Mouse (Mus musculus): ENCODE data around the gene Ift20. TPM values are rescaled to one million over a fixed set of nuclear protein-coding genes. Genes with fewer than 3 reads are reported as not detected.
"Not testable (repeated sequence)": the region's sequence is repeated elsewhere in the genome, so short reads cannot be mapped to it uniquely, and the experiment has no call there.

Gene Ift20
- total RNA-seq, 2 experiments from 2014 or later: 56.3 to 58.9 TPM

DNA sequence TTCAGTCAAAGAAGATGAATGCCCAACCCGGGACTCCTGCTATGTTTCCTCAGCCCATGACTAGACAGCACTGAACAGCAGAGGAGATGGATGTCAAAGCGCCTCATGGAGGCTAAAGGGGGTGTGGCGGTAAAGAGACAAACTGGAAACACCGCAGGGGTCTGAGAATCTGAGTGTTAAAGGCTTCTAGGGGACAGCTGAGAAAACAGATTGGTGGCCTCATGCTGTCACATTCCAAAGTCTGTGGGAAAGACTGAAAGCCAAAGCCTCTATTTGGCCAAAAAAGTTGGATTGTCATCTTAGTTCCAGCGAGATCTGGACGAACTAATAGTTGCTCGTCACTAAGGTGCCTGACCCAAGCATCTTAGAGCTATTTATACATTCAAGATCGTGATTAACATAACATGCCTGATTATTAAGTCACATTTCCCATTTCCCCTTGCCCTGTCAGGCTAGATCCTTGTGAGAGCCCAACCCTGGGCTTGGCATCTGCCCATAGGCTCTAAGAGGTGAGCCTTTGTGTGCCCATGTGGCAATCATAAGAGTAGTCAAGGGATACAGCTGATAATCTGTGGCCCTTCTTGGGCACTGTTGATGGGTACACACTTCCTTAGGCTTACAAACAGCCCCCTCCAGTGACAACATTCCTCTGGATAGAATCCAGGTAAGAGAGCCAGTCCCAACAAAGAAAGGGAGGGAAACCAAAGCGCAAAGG, 12.8 kb upstream of the Ift20 start:
- no peak for DNase-seq

DNA sequence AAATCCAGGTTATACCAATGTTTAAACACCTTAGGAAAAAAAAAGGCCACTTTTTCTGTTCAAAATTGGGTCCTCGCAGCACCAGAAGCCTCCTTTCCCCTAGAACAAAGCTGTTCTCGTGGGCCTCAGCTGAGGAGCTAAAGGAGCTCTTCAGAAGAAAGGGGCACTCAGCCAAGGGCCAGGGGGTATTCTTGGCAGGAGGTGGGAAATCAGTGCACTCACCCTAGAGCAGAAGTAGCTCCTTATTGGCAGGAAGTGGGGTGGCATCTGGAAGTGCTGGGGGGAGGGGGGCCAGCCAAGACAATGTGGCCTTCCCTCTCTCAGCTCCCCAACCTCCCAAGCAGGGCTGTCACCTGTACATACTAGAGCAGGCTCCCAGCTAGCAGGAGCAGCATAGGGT, 11.3 kb upstream of the Ift20 start:
- no peak for DNase-seq

DNA sequence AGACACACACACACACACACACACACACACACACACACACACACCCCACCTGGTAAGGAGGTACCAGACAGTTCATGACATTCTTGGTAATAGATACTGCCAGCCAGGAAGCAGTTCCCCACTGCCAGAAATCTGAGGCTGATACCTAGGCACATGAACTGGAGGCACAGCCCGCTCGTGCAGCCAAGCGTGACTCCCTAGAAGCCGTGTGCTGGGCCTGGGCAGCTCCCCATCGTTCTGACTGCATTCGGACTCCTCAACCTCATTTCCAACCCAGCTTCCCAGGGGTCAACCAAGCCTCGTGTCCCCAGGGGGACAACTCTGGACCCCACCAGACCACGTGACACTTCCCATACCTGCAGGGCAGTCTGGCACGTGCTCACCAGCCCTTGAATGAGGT, 7.4 kb upstream of the Ift20 start:
- DNase-seq: no peak

DNA sequence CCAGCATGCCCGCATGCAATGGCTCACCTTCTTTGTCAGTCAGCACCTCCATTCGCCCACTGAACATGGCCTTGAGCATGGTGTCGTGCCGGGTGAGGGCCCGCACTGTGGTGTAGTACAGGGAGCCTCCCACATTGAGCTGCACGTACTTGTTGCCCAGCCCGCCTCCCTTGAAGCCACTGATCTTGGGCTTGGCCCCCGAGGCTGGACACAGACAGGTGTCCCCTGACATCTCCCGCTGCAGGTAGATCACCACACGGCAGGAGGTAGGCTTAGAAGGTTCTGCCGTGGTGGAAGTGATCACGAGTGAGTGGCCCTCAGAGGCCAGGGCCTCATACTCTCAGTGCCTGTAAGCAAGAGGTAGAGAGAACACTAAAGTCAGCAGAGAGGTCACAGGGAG, 6.2 kb upstream of the Ift20 start:
- no peak for DNase-seq

DNA sequence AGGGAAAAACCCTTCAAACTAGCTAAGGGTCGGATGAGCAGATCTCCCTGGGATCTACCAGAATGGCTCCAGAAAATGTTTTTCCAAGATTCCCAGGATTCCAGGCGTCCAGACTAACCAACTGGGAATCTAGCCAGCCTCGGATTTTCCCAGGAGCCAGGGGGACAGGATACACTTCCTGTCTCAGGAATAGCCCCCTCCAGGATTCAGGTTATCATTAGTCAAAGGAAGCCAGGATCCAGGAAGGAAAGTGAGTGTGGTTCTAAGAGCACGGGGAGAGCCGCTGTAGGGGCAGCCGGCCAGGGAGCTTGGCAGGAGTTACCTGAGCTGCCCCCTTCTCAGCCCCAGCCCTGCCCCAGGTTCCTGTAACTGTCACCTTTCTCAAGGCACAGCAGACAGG, 5.1 kb upstream of the Ift20 start:
- peak; percentile 73 for DNase-seq

DNA sequence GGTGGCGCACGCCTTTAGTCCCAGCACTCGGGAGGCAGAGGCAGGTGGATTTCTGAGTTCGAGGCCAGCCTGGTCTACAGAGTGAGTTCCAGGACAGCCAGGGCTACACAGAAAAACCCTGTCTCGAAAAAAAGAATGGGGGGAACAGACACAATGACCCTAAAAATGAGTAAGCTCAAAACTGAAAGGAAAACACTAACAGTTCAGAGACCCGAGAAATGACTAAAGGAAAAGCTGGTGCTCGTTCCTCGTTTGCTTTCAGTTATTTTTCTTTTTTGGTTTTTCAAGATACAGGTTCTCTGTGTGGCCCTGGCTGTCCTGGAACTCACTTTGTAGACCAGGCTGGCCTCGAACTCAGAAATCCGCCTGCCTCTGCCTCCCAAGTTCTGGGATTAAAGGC, 4.6 kb upstream of the Ift20 start:
- not testable (repeated sequence) for DNase-seq

DNA sequence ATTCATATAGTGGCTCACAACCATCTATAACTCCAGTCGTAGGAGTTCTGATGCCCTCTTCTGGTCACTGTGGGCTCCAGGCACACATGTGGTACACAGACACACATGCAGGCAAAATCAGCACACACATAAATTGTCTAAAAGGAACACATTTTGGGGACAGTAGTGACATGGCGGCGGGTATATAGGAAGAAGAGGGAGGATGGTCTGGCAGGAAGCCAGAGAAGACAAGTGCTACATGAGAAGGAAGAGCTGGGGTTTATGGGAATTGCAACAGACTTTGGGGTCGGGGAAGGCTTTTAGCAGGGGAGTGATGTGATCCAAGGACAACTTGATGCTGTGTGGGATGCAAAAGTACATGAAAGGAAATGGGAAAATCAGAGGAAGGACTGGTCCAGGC, 1.6 kb upstream of the Ift20 start:
- no peak for DNase-seq

DNA sequence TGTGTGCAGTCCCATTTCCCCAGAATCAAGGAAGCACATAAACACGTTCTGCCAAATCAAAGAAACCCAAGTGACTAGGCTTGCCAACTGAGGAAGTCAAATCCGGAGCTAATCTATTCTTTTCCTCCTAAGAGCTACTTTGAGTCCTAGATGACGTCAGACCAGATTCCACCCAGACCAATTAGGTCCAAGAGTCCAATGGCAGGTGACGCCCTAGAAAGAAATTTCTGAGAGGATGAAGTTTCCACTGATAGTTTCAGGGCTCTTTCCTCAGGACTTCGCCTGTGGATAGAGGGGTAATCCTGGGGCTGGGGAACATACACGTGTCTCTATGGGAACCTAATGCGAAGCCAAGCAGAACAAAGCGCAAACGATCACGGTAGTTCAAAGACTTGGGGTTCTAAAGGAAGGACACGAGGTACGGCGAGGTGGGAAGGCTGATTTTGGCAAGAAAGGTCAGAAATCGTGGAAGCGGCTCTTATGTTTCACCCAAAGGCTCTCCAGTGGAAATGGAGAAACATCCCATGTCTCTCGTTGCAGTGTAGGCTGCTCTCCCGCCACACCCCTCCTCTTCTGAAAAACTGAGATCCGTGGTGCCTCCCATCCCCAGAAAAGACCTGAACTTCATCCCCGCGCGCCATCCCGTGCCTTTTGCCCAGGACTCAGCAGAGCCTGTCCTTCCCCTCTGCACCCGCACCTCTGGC, 633 bp upstream of the Ift20 start:
- peak; percentile 53 for DNase-seq

DNA sequence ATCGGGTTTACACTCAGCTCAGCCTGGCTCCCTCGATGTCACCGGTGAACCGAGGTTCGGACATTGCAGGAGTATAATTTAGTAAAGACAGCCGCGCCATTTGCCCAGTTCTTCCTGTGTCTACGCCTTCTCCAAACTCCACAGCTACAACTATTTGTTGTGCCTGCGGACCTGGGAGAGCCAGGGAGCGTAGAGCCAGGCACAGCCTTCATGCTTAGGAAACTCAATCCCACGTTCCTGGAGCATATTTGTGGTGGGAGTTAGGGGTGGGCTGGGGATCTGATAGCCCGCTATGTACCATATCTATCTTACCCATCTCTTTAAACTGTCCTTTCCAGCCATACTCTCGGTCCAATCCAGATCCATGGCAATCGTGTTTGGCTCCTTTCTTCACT, 526 bp downstream of the Ift20 start:
- DNase-seq: no peak

DNA sequence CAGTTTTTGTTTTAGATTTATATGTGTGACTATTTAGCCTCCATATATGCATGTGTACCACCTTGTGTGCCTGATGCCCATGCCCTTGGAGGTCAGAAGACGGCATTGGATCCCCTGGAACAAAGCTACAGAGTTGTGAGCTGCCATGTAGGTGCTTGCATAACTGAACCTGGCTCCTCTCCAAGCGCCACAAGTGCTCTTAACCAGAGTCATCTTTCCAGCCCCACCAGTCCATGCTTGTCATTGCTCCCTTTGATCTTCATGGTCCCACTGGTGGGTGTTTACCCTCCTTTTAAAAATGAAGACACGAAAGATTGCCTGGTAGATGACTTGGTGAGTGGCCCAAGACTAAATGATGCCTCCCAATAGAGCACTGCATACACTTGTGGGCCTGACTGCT, 4.2 kb downstream of the Ift20 start:
- DNase-seq: no peak

DNA sequence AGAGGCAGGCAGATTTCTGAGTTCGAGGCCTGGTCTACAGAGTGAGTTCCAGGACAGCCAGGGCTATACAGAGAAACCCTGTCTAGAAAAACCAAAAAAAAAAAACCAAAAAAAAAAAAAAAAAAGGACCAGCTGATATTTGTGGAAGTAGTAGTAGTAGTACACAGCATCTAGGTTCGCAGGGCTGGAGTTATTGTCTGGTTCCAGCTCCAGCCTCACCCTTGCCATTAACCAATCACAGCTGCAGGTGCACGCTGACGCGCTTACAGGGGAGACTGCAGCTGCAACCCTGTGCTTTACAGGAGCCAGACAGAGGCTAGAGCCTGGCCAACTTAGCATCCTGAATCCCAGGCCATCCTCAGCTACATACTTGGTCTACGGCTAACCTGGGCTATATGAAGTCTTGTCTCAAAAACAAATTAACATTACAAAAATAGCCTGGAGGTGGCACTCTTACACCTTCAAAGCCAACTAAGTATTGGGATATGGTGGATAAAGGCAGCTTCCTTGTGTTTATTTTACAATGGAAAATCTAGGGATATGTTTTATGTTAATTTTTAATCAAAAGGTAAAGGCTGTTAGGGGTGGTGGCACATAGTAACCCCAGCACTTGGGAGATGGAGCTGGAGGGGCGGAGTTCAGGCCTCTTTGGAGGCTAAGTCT, 8.4 kb downstream of the Ift20 start:
- DNase-seq: no peak

DNA sequence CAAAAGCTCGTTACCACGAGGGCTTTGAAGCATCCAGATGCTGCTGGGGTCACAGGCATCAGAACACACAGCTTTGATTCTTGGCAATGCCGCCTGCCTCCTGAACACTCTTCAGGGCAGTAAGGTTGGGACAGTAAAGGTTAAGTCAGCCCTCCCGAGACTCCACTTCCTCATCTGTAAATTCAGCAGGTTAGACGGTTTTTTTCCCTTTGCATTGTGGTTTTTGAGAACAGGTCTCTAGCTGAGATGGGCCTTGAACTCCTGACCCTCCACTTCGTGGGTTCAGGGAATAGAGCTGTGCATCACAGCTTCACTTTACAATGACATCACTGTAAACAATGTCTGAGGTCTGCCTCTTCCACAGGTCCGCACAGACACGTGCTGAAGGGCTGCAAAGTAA, 9.0 kb downstream of the Ift20 start:
- no peak for DNase-seq

DNA sequence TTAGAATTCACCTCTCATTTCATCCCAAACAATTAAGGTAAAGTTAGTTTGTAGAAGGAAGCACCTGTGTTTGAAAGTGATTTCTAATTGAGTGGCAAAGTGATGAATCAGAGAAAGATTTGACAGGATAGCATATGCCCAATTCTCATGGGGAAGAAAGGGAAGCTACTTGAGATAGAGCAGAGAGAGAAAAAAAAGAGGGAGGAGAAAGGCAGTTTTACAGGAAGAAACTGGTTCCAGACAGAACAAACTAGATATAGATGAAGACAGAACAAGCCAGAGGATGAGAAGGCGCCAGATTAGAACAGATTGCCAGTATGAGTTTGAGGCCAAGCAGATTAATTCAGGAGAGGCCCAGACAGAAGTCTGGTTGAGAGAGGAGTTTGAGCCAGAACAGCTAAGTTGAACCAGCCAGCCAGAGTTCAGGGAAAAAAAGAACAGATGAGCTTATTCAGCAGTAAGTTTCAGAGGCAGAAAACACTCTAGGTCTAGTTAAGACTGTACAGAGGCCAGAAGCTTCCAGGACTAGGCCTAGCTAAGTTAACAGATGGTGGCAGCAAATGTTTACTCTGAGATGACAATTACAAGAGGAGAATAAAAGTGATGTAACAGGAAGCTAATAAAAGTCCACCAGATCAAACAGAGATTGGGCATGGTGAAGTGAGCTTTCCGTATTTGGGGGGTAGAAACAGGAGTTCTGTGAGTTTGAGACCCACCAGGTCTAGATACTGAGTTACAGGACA, 11.7 kb downstream of the Ift20 start:
- DNase-seq: no peak

DNA sequence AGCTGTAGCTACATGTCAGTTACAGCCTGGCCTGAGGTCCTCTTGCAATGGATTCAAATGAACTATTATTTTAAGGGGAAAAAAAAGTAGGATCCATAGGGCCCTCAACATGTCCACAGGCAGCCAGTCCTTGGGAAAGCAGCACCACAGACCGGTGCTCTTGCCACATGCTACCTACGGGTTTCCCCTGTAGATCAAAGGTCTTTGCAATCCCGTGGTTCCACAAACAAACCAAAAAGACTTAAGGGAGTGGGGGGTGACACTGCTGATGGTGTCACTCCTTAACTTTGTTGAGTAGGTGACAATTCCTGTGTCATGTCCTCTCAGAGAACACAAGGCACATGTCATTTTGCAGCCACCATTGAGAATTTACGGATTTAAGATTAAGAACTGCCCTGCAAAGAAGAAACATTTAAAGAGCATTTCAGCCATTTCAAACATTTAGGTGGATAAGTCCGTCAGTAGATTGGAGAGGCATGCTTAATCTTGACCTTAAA, 13.4 kb downstream of the Ift20 start:
- no peak for DNase-seq

DNA sequence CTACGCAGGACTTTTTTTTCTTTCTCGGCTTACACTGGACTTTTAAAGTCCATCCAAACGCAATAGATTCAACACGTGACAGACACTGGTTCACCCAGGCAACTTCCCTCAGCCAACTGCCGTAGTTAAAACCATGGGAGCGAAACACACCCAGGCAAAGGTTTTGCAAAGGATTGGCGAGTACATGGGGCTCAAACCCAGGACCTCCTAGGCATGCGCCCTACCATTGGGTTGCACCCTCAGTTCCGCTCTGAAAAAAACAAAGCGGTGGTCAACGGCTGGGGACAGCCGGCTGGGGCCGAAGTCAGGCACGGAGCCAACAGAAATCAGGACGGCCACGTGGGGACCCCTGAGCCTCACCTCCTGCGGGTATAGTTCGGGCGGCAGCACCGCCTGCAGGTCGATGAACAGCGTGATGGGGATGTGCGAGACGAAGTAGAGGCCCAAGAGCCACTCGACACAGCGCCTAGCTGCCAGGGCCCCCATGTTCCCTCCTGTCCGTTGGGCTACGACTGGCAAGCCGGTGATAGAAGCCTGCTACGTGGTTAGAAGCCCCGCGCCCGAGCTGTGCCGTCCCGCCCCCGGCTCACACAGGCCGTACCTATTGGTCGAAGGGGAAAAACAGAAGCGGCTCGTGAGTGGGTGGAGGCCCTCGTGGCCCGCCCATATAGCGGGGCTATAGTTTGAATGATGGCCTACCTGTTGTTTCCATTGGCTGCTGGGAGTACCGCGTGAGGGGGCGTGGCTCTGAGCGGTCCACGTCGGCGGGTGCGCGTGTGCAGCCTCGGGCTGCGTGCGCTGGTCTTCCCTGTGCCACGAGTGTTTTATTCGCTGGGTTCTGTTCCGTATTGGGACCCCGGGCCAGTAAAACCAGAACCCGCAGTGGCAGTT, 14.3 kb downstream of the Ift20 start, which contains the start of gene Tmem97:
Gene Tmem97 (minus strand): TSS at position 610 of the 891 bp plus-strand sequence.
- peak; percentile 95 for DNase-seq

DNA sequence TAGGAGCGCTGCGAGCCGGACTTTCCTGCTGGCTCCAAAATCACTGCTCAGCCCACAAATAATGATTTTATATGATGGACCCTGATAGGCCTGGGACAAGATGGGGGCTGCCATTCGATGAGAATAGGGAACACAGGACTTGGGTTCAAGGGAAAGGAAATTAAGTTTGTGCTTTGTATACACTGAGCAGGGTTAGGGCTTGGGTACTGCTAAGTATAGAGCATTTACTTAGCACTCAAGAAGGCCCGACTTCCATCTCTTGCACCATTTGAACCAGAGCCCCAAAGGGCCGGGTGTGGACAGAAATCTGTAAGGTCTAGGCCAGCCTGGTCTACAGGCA, 14.9 kb downstream of the Ift20 start:
- DNase-seq: no peak

DNA sequence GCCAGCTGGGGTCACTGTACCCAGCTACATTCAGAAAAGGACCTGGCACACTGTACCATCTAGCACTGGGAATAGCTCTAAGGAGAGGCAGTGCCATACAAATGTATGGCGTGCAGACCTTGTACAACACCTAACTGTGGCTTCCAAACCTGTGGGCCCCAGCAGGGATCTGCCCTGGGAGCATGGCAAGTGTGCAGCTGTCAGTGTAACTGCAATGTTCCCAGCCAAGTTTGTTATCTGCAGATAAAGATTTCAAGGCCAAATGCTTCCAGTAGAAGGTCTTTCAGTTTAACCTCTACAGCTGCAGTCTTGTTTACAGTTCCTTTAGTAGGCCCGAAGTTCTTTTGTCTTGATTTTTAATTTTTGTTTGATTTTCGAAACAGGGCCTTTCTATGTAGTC, 19.5 kb downstream of the Ift20 start:
- DNase-seq: peak; percentile 14

DNA sequence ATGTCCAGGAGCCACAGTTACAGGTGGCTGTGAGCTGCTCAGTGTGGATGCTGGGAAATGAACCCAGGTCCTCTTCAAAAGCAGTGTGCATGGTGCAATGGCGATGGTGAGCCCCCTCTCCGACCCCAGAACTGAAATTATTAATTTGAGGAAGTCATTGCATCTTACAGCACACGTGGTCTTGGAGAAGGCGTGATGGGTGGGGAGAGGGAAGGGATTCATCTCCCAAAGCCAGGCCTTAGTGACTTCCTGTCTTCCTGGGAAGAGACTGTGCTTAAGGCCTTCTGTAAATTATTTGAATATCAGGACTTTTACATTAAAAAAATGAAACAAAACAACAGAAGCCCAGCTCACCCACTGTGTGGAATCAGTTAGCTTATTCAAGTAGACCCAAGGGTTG, 19.9 kb downstream of the Ift20 start:
- DNase-seq: no peak

DNA sequence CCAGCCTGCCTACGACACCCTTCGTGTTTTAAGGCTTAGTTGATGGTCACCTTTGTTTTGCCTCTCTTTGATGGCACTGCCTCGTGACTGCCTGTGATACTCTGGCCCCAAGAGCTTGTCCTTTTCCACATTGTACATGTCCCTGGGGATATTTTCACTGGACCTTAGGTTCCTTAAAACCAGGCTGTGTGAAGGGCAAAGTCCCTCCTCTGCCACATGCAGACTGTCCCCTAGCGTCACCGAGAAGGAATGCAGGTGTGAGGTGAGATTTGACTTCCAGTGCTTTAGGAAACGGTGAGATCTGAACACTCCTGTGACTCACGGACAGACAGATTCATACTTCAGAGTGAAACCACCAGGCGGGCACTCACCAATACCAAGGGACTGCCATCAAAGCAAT, 21.1 kb downstream of the Ift20 start:
- DNase-seq: no peak

DNA sequence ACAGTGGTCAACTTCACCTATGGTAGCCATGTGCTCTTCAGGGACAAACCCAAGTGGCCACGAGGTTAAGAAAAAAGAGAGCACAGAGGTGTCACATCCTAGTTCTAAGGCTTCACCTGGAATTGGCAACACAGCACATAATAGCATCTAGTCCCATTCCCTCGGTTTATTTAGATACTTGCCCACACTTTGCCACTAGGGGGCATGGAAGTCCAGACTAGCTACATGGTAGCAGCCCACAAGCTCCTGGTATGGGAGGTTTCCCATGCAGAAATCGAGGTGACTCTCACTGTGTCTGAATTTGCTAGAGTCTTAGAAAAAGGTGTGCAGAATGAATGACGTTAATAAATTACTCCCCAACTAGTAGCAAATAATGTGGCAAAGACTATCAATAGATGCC, 24.3 kb downstream of the Ift20 start:
- DNase-seq: peak; percentile 82

DNA sequence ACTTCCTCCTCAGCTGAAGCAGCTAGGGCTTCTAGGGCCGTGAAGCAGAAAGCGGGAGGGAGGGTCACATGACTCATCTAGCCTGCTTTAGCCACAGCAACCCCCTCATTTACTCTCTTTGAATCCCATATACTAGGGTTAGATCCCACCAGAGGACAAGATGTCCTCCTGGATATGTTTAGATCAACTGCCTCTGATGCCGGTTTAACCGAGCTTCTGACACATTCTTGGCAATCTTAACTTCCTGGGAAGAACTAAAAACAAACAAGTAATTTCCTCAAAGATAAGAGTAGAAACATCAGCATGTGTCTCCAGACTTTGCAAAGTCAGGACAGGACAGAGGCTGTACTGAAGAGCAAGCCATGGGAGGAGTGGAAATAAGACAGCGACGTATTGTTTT, 30.6 kb downstream of the Ift20 start:
- no peak for DNase-seq

DNA sequence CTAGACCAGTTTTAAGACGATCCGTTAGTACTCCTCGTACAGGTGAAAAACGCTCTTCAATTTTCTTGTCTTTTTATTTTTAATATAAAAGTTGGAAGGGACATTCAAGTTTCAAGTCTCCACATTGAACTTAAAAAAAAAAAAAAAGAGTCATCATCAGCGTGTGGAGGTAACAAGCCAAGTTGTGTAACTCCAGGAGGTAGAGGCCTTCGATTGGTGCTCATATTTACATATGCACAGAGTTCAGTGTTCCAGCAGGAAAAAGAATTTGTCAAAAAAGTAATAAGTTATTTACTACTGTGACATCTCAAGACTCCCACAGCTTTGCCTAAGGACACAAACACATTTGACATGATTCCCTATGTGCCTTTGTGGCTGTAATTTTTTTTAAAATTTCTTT, 31.5 kb downstream of the Ift20 start:
- no peak for DNase-seq
